Mouse (Mus musculus): ENCODE results near the gene Jph2. TPM values are rescaled to one million over a fixed set of nuclear protein-coding genes. Genes with fewer than 3 reads are reported as not detected.
A peak's percentile ranks its signal among the peaks of the same experiment; 100 is the strongest.

Gene Jph2
- polyA plus RNA-seq, 1 experiment = 2.3 TPM

- Histone ChIP-seq H3K4me1 (ENCODE audit: control insufficient read depth, insufficient read depth, low read length) (no peaks in the 10 kb centered on the region), H3K4me3 (ENCODE audit: control insufficient read depth, low read depth, low read length) (no peak overlapping the region), H3K27me3 (ENCODE audit: control insufficient read depth, insufficient read depth, low read length) (no peaks in the 10 kb centered on the region), H3K36me3 (ENCODE audit: control insufficient read depth, insufficient read depth, low read length) (no peaks in the 10 kb centered on the region), H3K27ac (ENCODE audit: control insufficient read depth, insufficient read depth, low read depth, low read length) (no peak overlapping the region)
- TF ChIP-seq CTCF (IDR thresholded peaks at IDR 0.05; ENCODE audit: control insufficient read depth, insufficient read depth, insufficient replicate concordance, low read depth, low read length) (no peak), POLR2A (IDR thresholded peaks at IDR 0.05; ENCODE audit: control insufficient read depth, low read depth, low read length) (no peak)
These were observed 65.3 kb downstream of the Jph2 start for GRCm38 (mm10) chr2:163332368-163333055.

GRCm38 (mm10) chr2:163331423-163331822 lies 66.4 kb downstream of the Jph2 start:
- no peaks in the 10 kb centered on the region for H3K36me3 ChIP-seq (ENCODE audit: control insufficient read depth, insufficient read depth, low read length)
- H3K27me3 ChIP-seq (ENCODE audit: control insufficient read depth, insufficient read depth, low read length) = no peaks in the 10 kb centered on the region
- TF ChIP-seq POLR2A (IDR thresholded peaks at IDR 0.05; ENCODE audit: control insufficient read depth, low read depth, low read length) = no peak
- TF ChIP-seq CTCF (IDR thresholded peaks at IDR 0.05; ENCODE audit: control insufficient read depth, insufficient read depth, insufficient replicate concordance, low read depth, low read length) = no peak
- H3K27ac ChIP-seq (ENCODE audit: control insufficient read depth, insufficient read depth, low read depth, low read length) = no peak overlapping the region
- no peak overlapping the region for H3K4me3 ChIP-seq (ENCODE audit: control insufficient read depth, low read depth, low read length)
- no peaks in the 10 kb centered on the region for H3K4me1 ChIP-seq (ENCODE audit: control insufficient read depth, insufficient read depth, low read length)

- Histone ChIP-seq H3K27me3 (ENCODE audit: control insufficient read depth, insufficient read depth, low read length) (no peaks in the 10 kb centered on the region), H3K4me3 (ENCODE audit: control insufficient read depth, low read depth, low read length) (no peak overlapping the region), H3K36me3 (ENCODE audit: control insufficient read depth, insufficient read depth, low read length) (no peaks in the 10 kb centered on the region), H3K27ac (ENCODE audit: control insufficient read depth, insufficient read depth, low read depth, low read length) (no peak overlapping the region), H3K4me1 (ENCODE audit: control insufficient read depth, insufficient read depth, low read length) (no peaks in the 10 kb centered on the region)
- peak; percentile 17; the same call in 1 of the 2 replicates for TF ChIP-seq CTCF (IDR thresholded peaks at IDR 0.05; ENCODE audit: control insufficient read depth, insufficient read depth, insufficient replicate concordance, low read depth, low read length)
- TF ChIP-seq POLR2A (IDR thresholded peaks at IDR 0.05; ENCODE audit: control insufficient read depth, low read depth, low read length) = no peak
These were observed 67.1 kb downstream of the Jph2 start for GRCm38 (mm10) chr2:163330742-163331141.

GRCm38 (mm10) chr2:163323163-163323562 lies 74.6 kb downstream of the Jph2 start:
- no peak overlapping the region for H3K27ac ChIP-seq (ENCODE audit: control insufficient read depth, insufficient read depth, low read depth, low read length)
- H3K4me3 ChIP-seq (ENCODE audit: control insufficient read depth, low read depth, low read length) = no peak overlapping the region
- H3K36me3 ChIP-seq (ENCODE audit: control insufficient read depth, insufficient read depth, low read length) = no peaks in the 10 kb centered on the region
- TF ChIP-seq CTCF (IDR thresholded peaks at IDR 0.05; ENCODE audit: control insufficient read depth, insufficient read depth, insufficient replicate concordance, low read depth, low read length) (no peak), POLR2A (IDR thresholded peaks at IDR 0.05; ENCODE audit: control insufficient read depth, low read depth, low read length) (no peak)
- no peaks in the 10 kb centered on the region for H3K4me1 ChIP-seq (ENCODE audit: control insufficient read depth, insufficient read depth, low read length)
- H3K27me3 ChIP-seq (ENCODE audit: control insufficient read depth, insufficient read depth, low read length) = no peaks in the 10 kb centered on the region

- no peak overlapping the region for H3K4me3 ChIP-seq (ENCODE audit: control insufficient read depth, low read depth, low read length)
- H3K27me3 ChIP-seq (ENCODE audit: control insufficient read depth, insufficient read depth, low read length) = no peaks in the 10 kb centered on the region
- no peak for TF ChIP-seq POLR2A (IDR thresholded peaks at IDR 0.05; ENCODE audit: control insufficient read depth, low read depth, low read length)
- TF ChIP-seq CTCF (IDR thresholded peaks at IDR 0.05; ENCODE audit: control insufficient read depth, insufficient read depth, insufficient replicate concordance, low read depth, low read length) = no peak
- no peaks in the 10 kb centered on the region for H3K4me1 ChIP-seq (ENCODE audit: control insufficient read depth, insufficient read depth, low read length)
- no peaks in the 10 kb centered on the region for H3K36me3 ChIP-seq (ENCODE audit: control insufficient read depth, insufficient read depth, low read length)
- no peak overlapping the region for H3K27ac ChIP-seq (ENCODE audit: control insufficient read depth, insufficient read depth, low read depth, low read length)
These were observed 79.0 kb downstream of the Jph2 start for GRCm38 (mm10) chr2:163318777-163319176.

GRCm38 (mm10) chr2:163317281-163317680 lies 80.5 kb downstream of the Jph2 start:
- H3K4me1 ChIP-seq (ENCODE audit: control insufficient read depth, insufficient read depth, low read length) = no peaks in the 10 kb centered on the region
- no peaks in the 10 kb centered on the region for H3K27me3 ChIP-seq (ENCODE audit: control insufficient read depth, insufficient read depth, low read length)
- no peak overlapping the region for H3K27ac ChIP-seq (ENCODE audit: control insufficient read depth, insufficient read depth, low read depth, low read length)
- no peak overlapping the region for H3K4me3 ChIP-seq (ENCODE audit: control insufficient read depth, low read depth, low read length)
- TF ChIP-seq POLR2A (IDR thresholded peaks at IDR 0.05; ENCODE audit: control insufficient read depth, low read depth, low read length) = no peak
- TF ChIP-seq CTCF (IDR thresholded peaks at IDR 0.05; ENCODE audit: control insufficient read depth, insufficient read depth, insufficient replicate concordance, low read depth, low read length) = no peak
- H3K36me3 ChIP-seq (ENCODE audit: control insufficient read depth, insufficient read depth, low read length) = no peaks in the 10 kb centered on the region

GRCm38 (mm10) chr2:163310163-163310688 lies 87.6 kb downstream of the Jph2 start:
- TF ChIP-seq POLR2A (IDR thresholded peaks at IDR 0.05; ENCODE audit: control insufficient read depth, low read depth, low read length) (no peak), CTCF (IDR thresholded peaks at IDR 0.05; ENCODE audit: control insufficient read depth, insufficient read depth, insufficient replicate concordance, low read depth, low read length) (peak; percentile 6; the same call in 1 of the 2 replicates)
- no peaks in the 10 kb centered on the region for H3K36me3 ChIP-seq (ENCODE audit: control insufficient read depth, insufficient read depth, low read length)
- H3K27ac ChIP-seq (ENCODE audit: control insufficient read depth, insufficient read depth, low read depth, low read length) = no peak overlapping the region
- H3K27me3 ChIP-seq (ENCODE audit: control insufficient read depth, insufficient read depth, low read length) = no peaks in the 10 kb centered on the region
- H3K4me1 ChIP-seq (ENCODE audit: control insufficient read depth, insufficient read depth, low read length) = no peaks in the 10 kb centered on the region
- H3K4me3 ChIP-seq (ENCODE audit: control insufficient read depth, low read depth, low read length) = no peak overlapping the region
